Mouse (Mus musculus): ENCODE data around the gene Itgax. TPM values are rescaled to one million over a fixed set of nuclear protein-coding genes. Genes with fewer than 3 reads are reported as not detected.

Gene Itgax
- polyA plus RNA-seq, 1 experiment from 2014 or later, result 0.06 TPM

Other genes with a start within 250 kb of the Itgax start
- 5.9 and 6.5 TPM in 2 replicates for gene Prss53, start 238.6 kb upstream of the Itgax start, polyA plus RNA-seq (2015; fragmentation: Nextera tagmentation; extraction: Ambion mirVana)
- not detected in 2 replicates for gene Gm21974, start 234.1 kb upstream of the Itgax start, polyA plus RNA-seq (2015; fragmentation: Nextera tagmentation; extraction: Ambion mirVana)
- gene Vkorc1, start 233.9 kb upstream of the Itgax start, polyA plus RNA-seq (2015; fragmentation: Nextera tagmentation; extraction: Ambion mirVana), result 163 and 168 TPM in 2 replicates
- gene Bckdk, start 225.5 kb upstream of the Itgax start, polyA plus RNA-seq (2015; fragmentation: Nextera tagmentation; extraction: Ambion mirVana), result 155 and 156 TPM in 2 replicates
- gene Kat8, start 217.0 kb upstream of the Itgax start, polyA plus RNA-seq (2015; fragmentation: Nextera tagmentation; extraction: Ambion mirVana), result 42.7 and 44.4 TPM in 2 replicates
- gene Prss8, start 199.4 kb upstream of the Itgax start, polyA plus RNA-seq (2015; fragmentation: Nextera tagmentation; extraction: Ambion mirVana), result 93.2 and 98.7 TPM in 2 replicates
- 15.2 TPM in 2 replicates for gene Prss36, start 182.8 kb upstream of the Itgax start, polyA plus RNA-seq (2015; fragmentation: Nextera tagmentation; extraction: Ambion mirVana)
- gene Fus, start 162.1 kb upstream of the Itgax start, polyA plus RNA-seq (2015; fragmentation: Nextera tagmentation; extraction: Ambion mirVana), result 359 and 373 TPM in 2 replicates
- gene Pycard, start 135.7 kb upstream of the Itgax start, polyA plus RNA-seq (2015; fragmentation: Nextera tagmentation; extraction: Ambion mirVana), result 60.1 and 61.8 TPM in 2 replicates
- gene Trim72, start 125.6 kb upstream of the Itgax start, polyA plus RNA-seq (2015; fragmentation: Nextera tagmentation; extraction: Ambion mirVana), result 0.16 and 0.23 TPM in 2 replicates
- 0.80 and 1.0 TPM in 2 replicates for gene Itgam, start 66.9 kb upstream of the Itgax start, polyA plus RNA-seq (2015; fragmentation: Nextera tagmentation; extraction: Ambion mirVana)
- gene Gm49368, start 66.9 kb upstream of the Itgax start, polyA plus RNA-seq (2015; fragmentation: Nextera tagmentation; extraction: Ambion mirVana), result not detected in 2 replicates
- gene Itgad, start 24.8 kb downstream of the Itgax start, polyA plus RNA-seq (2015; fragmentation: Nextera tagmentation; extraction: Ambion mirVana), result not detected in 2 replicates
- gene Cox6a2, start 76.8 kb downstream of the Itgax start, polyA plus RNA-seq (2015; fragmentation: Nextera tagmentation; extraction: Ambion mirVana), result 1.7 and 3.0 TPM in 2 replicates
- 19.7 and 21.7 TPM in 2 replicates for gene Armc5, start 107.8 kb downstream of the Itgax start, polyA plus RNA-seq (2015; fragmentation: Nextera tagmentation; extraction: Ambion mirVana)
- gene 9130023H24Rik, start 108.5 kb downstream of the Itgax start, polyA plus RNA-seq (2015; fragmentation: Nextera tagmentation; extraction: Ambion mirVana), result 8.7 and 8.8 TPM in 2 replicates
- gene Tgfb1i1, start 117.3 kb downstream of the Itgax start, polyA plus RNA-seq (2015; fragmentation: Nextera tagmentation; extraction: Ambion mirVana), result 104 and 111 TPM in 2 replicates
- 15.0 and 15.6 TPM in 2 replicates for gene Slc5a2, start 136.1 kb downstream of the Itgax start, polyA plus RNA-seq (2015; fragmentation: Nextera tagmentation; extraction: Ambion mirVana)
- 34.2 and 39.0 TPM in 2 replicates for gene BC017158, start 168.6 kb downstream of the Itgax start, polyA plus RNA-seq (2015; fragmentation: Nextera tagmentation; extraction: Ambion mirVana)

Measured in kidney, embryonic 16.5 days (tissue).